Mouse (Mus musculus) erythroblast, adult 5-6 weeks (primary cell): ENCODE data around the gene Slc35f5. TPM values are rescaled to one million over a fixed set of nuclear protein-coding genes. Genes with fewer than 3 reads are reported as not detected.
A peak's percentile ranks its signal among the peaks of the same experiment; 100 is the strongest.

Source experiments
- ATAC-seq: replicated peaks from 2 replicates; pipeline ENCODE4 v1.8.0; 2016; ENCODE audit warnings: moderate number of reproducible peaks, mild to moderate bottlenecking, moderate TSS enrichment, inconsistent platforms; ENCODE audit not compliant: poor library complexity, low FRiP score, severe bottlenecking
- total RNA-seq, 2 experiments: library from RNA; stranded (forward) in 1 of 2; stranded (reverse) in 1 of 2; fragments of 150-400 nt in 1 of 2; fragments of 200-764, 138-1000 nt in 1 of 2; gene quantifications; 2 replicates each; pipeline versions ENCODE4 v1.2.3 to v1.2.4; 2015 to 2017; ENCODE audit warnings: low replicate concordance in 2 of 2

Gene Slc35f5
- total RNA-seq, 2 experiments from 2014 or later, result 0.68 to 0.96 TPM

- no peak for ATAC-seq
Measured at GRCm38 (mm10) chr1:125561841-125562240, 1.4 kb downstream of the Slc35f5 start.

DNA sequence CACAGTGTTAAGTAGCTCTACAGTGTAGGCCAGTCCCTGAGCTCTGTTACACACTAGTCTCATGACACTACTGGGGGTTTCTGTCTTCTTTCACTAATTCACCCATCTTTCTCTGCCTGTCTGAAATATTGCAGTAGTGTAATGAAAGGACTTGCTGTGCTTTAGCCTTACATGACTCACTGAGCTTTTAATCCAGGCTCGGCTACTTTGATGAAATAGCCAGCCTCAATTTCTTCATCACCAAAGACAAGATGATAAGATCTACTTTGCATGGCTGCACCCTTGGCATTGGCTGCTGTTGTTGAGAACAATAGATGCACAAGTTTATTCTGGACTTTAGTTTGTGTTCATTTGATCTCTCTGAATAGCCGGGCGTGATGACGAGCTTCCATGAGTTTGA is 7.7 kb downstream of the Slc35f5 start:
- no peak for ATAC-seq

DNA sequence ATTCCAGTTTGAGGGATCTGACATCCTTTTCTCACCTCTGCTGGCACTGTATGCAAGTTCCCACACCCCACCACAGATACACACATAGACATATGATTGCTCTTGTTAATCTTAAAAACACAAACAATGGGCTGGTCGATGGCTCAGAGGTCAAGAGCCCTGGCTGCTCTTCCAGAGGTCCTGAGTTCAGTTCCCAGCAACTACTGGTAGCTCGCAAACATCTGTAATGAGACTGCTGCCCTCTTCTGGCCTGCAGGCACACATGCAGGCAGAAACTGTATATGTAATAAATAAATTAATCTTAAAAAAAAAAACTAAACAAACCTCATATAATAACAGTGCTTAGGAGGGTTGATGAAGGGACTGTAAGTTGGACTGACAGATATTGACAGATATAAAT is 13.8 kb downstream of the Slc35f5 start:
- ATAC-seq, result no peak

GRCm38 (mm10) chr1:125575458-125576114 is 15.2 kb downstream of the Slc35f5 start:
- no peak for ATAC-seq

- ATAC-seq, result no peak
Measured at GRCm38 (mm10) chr1:125576965-125577364, 16.6 kb downstream of the Slc35f5 start.

DNA sequence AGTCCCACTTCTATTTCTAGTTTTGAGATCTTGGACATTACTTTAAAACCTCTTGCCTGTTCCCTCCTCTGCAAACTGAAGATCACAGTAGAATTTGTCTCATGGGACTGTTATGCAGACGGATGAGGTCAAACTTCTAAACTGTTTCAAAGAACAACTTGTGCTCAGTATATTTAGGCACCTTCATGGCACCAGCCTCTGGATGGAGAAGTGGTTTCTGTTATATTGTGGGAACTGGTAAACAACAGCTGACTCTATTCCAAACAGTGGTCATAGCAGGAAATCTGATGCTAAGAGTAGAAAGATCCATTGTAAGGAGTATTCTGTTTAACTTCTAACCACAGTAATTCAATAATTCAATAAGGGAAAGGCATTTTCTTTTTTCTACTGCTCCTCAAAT is 17.7 kb downstream of the Slc35f5 start:
- ATAC-seq, result no peak

GRCm38 (mm10) chr1:125581134-125581533 is 20.7 kb downstream of the Slc35f5 start:
- ATAC-seq, result no peak

GRCm38 (mm10) chr1:125603620-125604019 is 43.2 kb downstream of the Slc35f5 start:
- ATAC-seq, result no peak

DNA sequence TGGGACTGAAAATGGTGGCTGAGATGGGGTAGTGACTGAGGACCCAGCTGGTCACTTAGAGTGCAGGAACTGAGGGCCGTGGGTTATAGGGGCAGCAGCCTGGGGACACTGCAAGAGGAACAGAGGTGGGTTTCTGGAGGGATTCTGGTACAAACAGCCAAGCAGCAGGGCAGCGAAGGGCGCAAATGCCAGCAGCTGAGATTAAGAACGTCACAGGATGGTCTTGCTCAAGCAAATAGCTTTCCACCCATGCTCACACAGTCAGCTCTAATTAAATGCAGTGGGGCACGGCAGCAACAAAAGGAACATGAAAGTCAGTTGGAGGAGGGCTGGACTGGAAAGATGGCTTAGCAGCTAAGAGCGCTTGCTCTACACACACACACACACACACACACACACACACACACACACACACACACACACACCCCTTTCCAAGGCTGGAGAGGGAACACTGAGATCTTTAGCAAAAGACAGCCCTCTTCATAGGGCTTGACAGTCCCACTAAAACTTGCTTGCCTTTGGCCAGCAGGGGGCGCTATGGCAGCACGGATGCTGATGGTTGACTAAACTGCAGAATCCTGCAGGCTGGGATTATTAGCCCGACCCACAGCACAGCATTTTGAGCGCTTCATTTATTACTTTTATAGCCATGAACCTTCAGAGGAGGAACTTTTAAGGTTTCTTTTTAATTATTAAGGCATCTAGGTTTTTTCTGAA is 46.9 kb downstream of the Slc35f5 start:
- 0 out of 2 replicates have a peak, but pooled peaks have one; percentile 60 for ATAC-seq

DNA sequence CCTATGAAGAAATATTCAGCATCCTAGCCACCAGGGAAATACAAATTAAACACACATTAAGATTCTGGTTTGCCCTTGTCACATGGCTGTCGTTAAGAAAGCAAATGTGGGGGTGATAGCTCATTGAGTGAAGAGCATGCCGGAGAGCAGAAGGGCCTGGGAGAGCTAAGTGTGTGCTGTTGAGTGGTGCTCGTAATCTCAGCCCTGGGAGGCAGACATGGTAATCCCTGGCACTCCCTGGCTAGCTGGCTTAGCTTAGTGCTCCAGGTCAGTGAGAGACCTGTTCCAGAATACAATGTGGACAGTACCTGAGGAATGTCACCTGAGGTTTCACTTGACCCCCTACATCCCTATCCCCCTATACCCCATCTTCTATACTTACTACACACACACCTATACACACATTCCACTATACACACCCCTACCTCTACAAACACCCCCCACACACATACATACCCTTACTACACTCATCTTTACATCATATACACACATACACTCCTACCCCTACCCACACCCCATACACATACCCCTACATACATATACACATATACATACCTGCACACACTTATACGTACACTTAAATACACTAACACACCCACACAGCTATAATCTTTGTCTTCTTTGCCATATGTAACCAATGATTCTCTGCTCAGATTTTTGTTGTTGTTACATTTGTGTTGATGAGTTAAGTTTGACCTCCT is 64.1 kb downstream of the Slc35f5 start:
- no peak for ATAC-seq

GRCm38 (mm10) chr1:125639501-125640253 is 79.3 kb downstream of the Slc35f5 start:
- no peak for ATAC-seq

DNA sequence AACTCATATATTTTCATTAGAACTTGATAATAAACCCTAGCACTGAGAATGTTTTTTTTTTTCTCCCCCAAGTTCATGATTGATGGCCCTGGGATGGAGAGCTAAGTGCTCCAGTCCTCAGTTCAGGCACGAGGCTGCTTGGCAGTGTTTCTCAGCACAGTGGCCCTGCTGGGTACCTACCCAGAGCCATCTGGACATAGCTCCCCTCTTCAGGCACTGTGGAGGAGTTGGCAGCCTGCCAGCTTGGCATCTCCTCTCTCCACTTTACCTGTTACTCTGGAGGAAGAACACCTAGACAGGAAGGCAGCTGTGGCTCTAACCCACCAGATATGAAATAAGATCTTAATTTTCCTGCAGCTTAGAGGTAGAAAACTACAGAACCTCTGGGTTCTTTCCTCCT is 83.2 kb downstream of the Slc35f5 start:
- ATAC-seq, result no peak

Other genes with a start within 250 kb of the Slc35f5 start
- gene Actr3, start 124.9 kb upstream of the Slc35f5 start, total RNA-seq (2015; ENCODE audit: low replicate concordance), result 203 and 242 TPM in 2 replicates
- 316 and 347 TPM in 2 replicates for gene Actr3, start 124.9 kb upstream of the Slc35f5 start, total RNA-seq (2017; ENCODE audit: low replicate concordance)
- gene Gpr39, start 116.4 kb downstream of the Slc35f5 start, total RNA-seq (2015; ENCODE audit: low replicate concordance), result not detected in 2 replicates
- gene Gpr39, start 116.4 kb downstream of the Slc35f5 start, total RNA-seq (2017; ENCODE audit: low replicate concordance), result not detected in 2 replicates